Mouse (Mus musculus) left cerebral cortex, adult 2 months (tissue): ENCODE measurements around the gene Lrp3. TPM values are rescaled to one million over a fixed set of nuclear protein-coding genes. Genes with fewer than 3 reads are reported as not detected.

Source experiments
- DNase-seq, 2 experiments: peaks; one replicate each; pipeline ENCODE4 v3.0.0; 2021 to 2022; ENCODE audit warnings: low spot score in 2 of 2, mixed read lengths in 1 of 2; ENCODE audit errors: extremely low spot score in 1 of 2
- H3K27ac ChIP-seq: fragments of 200-600 bp; 2 replicates; pipeline ENCODE4 v1.8.1; 2022
- H3K4me3 ChIP-seq: fragments of 200-600 bp; 2 replicates; pipeline ENCODE4 v1.8.1; 2022
- CTCF ChIP-seq: fragments of 200-600 bp; IDR thresholded peaks from 2 replicates; pipeline ENCODE4 v1.8.1; 2022; ENCODE audit warnings: antibody characterized with exemption, mild to moderate bottlenecking, moderate library complexity
- intact Hi-C: fragments of 180-260 bp; cut with DNase I; formaldehyde crosslinking; loops from one replicate; pipeline ENCODE4 v1.15.1; 2025
- total RNA-seq, 2 experiments: library from RNA; stranded (reverse); gene quantifications; 2 replicates each; pipeline ENCODE4 v1.2.3; 2021

The Lrp3 gene
- total RNA-seq, 2 experiments from 2014 or later: 80.8 to 86.8 TPM

DNA sequence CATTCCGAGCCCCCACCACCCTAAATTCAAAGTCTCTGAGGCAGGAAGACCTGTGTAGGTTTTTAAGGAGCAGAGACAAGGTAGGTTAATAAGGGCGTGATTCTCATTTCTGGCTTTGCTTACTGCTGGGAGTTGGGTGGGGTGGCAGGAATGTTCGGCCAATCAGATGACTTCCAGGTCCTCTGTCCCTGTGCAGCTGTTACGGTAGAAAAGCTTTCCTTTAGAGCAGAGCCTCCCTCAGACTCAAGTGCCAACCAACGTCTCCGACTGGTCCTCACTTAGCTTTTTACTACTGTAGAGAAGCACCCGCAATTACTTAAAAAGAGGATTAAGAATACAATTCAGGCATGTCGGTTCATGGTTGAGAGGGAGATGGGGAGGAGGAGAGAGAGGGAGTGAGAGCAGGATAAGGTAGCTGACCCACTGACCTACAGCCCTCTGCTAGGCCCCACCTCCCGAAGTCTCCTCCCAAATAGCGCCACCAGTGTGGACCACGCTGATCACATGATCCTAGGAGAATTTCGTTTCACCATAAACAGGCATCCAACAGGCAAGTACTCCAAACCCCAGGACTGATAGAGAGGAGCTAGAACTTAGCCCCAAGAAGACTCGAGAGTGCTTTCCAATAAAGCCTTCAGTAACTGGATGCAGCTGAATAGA, 17.6 kb upstream of the Lrp3 start:
- TF ChIP-seq CTCF: no peak
- Histone ChIP-seq H3K4me3 (no peak overlapping the region), H3K27ac (no peak overlapping the region)
- no peak for DNase-seq
- intact Hi-C loops: no loop called here

DNA sequence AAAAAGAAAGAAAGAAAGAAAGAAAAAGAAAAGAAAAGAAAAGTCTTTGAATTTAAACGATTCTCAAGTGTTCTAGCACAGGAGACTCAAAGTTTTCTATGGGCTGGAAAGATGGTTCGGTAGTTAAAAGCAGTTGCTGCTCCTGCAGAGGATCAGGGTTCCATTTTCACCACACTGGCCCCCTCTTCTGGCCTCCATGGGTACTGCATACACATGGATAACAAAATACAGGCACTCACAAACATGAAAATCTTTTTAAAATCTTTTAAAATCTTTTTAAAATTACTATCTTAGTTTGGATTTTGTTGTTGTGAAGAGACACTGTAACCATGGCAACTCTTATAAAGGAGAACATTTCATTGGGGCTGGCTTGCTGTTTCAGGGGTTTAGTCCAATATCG, 15.0 kb upstream of the Lrp3 start:
- intact Hi-C loops: no loop called here
- Histone ChIP-seq H3K27ac (no peak overlapping the region), H3K4me3 (no peak overlapping the region)
- no peak for DNase-seq
- peak; percentile 25; the same call in 1 of the 2 replicates for TF ChIP-seq CTCF

DNA sequence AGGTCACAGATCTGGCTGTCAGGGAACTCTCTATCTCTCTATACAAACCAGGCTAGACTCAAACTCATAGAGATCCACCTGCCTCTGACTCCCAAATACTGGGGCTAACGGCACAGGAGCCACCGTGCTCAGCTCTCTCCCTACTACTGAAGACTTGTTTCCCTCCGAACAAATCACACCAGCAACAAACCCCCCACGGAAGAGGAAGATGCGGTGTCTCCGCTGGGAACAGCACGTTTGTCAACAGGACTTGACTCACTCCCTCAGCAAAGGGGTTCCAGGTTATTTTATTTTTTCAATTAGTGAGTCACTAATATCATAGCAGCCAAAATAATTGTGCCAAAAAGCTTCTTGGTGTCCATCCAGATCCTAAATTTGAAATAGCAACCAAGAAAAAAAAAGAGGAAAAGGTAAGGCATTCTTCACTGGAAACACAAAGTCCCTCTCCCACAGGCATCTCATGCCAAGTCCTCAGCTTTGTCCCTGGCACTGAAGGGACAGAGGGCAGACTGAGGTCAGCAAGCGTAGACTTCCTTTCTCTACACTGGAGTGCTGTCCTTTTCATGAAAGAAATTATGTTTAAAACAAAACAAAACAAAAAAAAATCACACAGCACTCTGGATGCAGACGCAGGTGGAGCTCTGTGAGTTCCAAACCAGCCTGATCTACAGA, 5.5 kb upstream of the Lrp3 start:
- intact Hi-C loops: no loop called here
- TF ChIP-seq CTCF: no peak
- Histone ChIP-seq H3K4me3 (no peak overlapping the region), H3K27ac (no peak overlapping the region)
- no peak for DNase-seq

DNA sequence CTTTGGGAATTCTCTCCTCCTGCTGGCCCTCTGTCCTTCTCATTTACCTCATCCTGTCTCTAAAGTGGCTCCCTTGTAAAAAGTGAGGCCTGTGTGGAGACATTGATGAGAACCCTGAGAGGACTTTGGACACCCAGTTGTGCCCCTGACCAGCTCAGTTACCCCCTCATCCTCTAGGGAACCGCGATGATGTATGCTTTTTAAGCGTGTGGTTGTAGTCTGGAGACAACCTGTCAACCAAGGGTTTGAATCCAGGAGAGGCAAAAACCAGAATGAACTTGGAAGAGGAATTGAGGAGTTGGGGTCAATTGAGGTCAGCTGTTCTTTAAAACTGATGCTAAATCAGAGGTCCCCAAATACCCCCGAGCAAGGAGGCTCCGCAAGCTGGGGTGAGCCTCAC, 433 bp upstream of the Lrp3 start:
- intact Hi-C loops: loop anchor here (2.0 kb wide), 1 partner anchor 19 kb away; no protein-coding TSS in a partner anchor
- TF ChIP-seq CTCF: no peak
- H3K27ac ChIP-seq: peak overlapping the region; percentile 94
- peak overlapping the region; percentile 59 for H3K4me3 ChIP-seq
- no peak for DNase-seq

DNA sequence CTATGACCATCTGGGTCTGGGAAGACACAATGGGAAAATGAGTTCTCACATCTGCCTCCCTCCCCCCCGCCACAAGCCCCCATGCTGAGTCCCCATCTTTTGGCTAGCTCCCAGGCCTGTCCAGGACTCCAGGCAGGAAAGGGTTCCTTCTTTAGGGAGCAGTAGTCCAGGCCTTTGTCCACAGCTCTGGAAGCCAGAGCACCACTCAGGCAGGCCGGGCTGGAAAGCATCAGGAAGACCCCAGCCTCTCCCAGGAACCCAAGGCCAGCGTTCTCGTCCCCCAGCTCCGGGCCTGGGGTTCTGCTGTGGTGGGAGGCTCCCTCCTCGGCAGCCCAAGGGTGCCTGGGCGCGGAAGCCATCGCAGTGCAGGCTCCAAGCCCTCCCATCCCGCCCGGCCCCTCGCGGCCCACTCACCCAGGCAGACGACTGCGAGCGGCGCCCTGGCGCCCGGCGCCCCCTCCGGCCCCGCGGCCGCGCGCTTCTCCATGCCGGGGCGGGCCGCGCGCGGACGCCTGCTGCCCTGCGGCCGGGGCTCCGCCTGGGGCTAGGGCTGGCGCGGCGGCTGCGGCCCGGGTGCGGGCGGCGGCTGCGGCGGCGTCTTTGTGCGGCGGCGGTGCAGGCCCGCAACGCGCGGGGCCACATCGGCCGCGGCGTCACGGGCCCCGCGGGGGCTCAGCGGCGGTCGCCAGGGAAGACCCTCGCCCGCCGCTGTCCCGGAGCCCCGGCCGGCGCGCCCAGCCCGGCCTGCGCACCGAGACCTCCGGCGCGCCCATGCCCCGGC, 666 bp downstream of the Lrp3 start:
- no peak for TF ChIP-seq CTCF
- Histone ChIP-seq H3K4me3 (peak overlapping the region; percentile 62), H3K27ac (peak overlapping the region; percentile 80)
- no peak for DNase-seq
- intact Hi-C loops: loop anchor here (2.0 kb wide), 1 partner anchor 20 kb away; no protein-coding TSS in a partner anchor

DNA sequence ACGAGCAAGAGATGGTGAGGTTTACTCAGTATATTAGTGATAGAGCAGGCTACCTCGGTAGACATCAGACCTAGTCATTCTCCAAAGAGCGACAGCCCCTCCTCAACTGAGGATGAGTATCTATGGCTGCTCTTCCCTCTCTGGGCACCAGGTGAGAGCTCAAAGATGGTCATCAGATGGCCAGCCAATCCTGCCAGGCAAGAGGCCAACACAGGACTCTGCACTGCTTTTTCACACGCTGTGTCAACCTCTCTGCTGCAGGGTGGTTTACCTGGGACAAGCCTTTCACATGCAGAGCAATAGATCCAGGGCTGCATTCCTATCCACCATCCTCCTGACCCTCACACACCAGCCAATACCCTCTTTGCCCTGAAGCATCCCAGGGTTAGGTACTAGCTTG, 3.5 kb downstream of the Lrp3 start:
- no peak for DNase-seq
- intact Hi-C loops: no loop called here
- no peak overlapping the region for H3K4me3 ChIP-seq
- H3K27ac ChIP-seq: no peak overlapping the region
- no peak for TF ChIP-seq CTCF

DNA sequence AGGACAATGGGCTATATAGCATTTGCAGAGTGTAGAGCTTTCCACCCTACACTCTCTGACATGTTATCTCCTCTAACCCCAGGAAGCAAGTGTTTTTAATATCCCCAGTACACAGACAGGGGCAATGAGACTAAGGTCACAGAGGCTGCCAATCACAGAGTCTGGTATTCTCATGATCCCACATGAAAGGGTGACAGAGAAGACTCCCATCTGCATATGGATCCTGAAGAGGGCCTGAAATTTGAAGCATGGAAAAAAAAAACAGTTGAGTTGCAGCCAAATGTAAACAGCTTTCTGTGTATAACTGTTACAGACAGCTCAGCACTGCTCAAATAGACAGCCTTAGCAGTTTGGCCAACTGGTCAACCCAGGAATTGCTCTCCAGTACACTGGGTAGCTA, 15.5 kb downstream of the Lrp3 start:
- intact Hi-C loops: no loop called here
- TF ChIP-seq CTCF: no peak
- DNase-seq: no peak
- no peak overlapping the region for H3K27ac ChIP-seq
- H3K4me3 ChIP-seq: no peak overlapping the region

DNA sequence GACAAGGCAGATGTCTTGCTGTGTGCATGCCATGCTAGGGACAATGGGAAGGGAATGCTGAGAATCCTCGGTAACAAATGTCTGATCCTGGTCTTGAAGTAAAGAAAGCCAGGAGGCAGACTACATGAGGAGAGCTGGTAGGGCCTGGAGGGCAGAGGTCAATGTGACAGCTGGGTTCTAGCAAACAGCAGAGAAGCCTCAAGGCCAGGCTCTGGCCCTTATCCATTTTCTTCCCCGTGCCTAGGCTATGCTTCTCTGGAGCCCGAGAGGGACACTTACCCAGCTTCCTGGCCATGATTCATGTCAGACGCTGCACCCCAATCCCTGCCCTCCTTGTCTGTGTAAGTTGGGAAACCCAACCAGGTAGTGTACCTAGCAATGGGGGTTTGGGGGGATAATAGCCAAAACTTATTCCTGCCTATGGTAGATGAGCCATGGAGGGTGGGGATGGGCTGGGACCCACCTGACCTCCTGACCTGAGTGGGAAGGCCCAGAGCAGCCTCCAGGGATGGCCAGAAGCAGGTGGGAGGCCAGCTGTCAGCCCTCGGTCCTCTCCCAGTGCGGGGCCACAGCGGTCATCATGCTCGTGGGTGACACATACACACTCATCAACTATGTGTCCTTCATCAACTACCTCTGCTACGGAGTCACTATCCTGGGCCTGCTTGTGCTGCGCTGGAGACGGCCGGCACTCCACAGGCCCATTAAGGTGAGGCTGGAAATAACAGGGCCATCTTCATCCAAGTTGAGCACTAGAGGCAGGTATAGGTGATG, 16.1 kb downstream of the Lrp3 start:
- DNase-seq: no peak

DNA sequence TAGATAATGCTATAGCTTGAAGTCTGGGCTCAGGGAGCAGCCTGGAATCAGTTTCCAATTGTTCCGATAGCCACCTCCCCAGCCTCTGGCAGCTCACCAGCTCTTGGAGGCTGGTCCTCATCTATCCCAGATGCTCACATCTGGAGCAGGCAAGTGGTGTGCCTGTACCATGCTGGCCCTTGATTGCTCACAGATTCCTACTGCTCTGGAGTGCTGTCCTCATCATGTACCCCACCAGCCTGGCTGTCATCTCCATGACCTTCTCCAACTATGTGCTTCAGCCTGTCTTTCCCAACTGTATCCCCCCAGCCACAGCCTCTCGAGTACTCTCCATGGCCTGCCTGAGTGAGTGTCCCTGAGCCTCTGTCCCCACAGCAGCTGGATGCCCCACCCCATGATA, 18.3 kb downstream of the Lrp3 start:
- no peak for TF ChIP-seq CTCF
- intact Hi-C loops: no loop called here
- DNase-seq: no peak
- H3K4me3 ChIP-seq: no peak overlapping the region
- H3K27ac ChIP-seq: no peak overlapping the region

More for the DNA sequence above, 16.1 kb downstream of the Lrp3 start:
- intact Hi-C loops: no loop called here
- H3K4me3 ChIP-seq: no peak overlapping the region
- no peak overlapping the region for H3K27ac ChIP-seq
- TF ChIP-seq CTCF: no peak

DNA sequence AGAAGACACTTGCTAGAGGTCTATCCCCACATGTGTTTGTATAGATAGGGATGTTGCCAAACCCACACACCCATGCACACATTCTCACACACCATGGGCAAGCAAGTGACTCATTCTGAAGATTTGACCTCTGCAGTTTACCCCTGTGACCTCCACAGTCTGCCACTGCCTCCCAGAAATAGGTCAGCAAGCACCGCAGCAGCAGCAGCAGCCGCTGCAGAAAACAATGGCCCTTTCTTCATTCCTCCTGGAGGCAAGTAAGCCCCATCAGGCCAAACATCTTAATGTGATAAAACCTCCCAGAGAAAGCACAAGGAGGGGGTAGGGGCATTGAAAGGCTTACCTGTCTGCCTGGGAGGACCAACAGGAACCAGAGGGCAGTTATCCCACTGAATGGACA, 24.0 kb downstream of the Lrp3 start:
- intact Hi-C loops: no loop called here
- no peak for DNase-seq
- no peak overlapping the region for H3K4me3 ChIP-seq
- no peak for TF ChIP-seq CTCF
- H3K27ac ChIP-seq: no peak overlapping the region

DNA sequence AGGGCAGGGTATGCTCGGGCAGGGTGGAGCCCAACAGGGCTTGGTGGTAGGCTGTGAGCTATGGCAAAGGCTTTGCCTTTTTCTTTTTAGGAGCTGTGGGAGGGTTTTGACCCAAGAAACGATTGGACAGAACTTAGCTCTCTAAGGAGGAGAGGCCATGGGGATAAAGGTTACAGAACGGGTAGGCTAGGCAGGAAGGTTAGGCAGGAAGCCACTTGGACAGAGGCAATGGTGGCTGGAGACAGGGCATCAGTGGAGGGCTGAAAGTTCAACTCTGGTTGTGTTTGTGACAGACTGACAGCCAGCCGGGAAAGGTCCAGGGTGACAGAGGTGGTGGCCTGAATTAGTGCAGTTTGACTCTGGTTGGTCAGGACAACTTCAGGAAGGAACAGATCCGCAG, 25.6 kb downstream of the Lrp3 start:
- intact Hi-C loops: no loop called here
- H3K27ac ChIP-seq: no peak overlapping the region
- no peak overlapping the region for H3K4me3 ChIP-seq
- no peak for DNase-seq
- no peak for TF ChIP-seq CTCF
